Mouse (Mus musculus): ENCODE results near the gene Rab10.

GRCm38 (mm10) chr12:3310321-3310692 is 538 bp upstream of the Rab10 start:
- no peak for TF ChIP-seq POLR2A (IDR thresholded peaks at IDR 0.05; ENCODE audit: borderline replicate concordance, extremely low read depth, low read depth, low read length)
- no peak for TF ChIP-seq CTCF (IDR thresholded peaks at IDR 0.05; ENCODE audit: insufficient read depth, low read length)
